Mouse (Mus musculus) spleen, postnatal 14 days (tissue): ENCODE measurements around the gene Zbtb38.

Experiments
- DNase-seq, 2 experiments: peaks; one replicate each; pipeline ENCODE4 v3.0.0; 2021 to 2022; ENCODE audit warnings: low spot score in 2 of 2

Gene Zbtb38

GRCm38 (mm10) chr9:96731961-96732511 is 20.6 kb downstream of the Zbtb38 start:
- DNase-seq: no peak

GRCm38 (mm10) chr9:96731039-96731895 is 21.4 kb downstream of the Zbtb38 start:
- no peak for DNase-seq

GRCm38 (mm10) chr9:96730311-96730625 is 22.4 kb downstream of the Zbtb38 start:
- no peak for DNase-seq

GRCm38 (mm10) chr9:96729537-96730310 is 22.9 kb downstream of the Zbtb38 start:
- DNase-seq: no peak

- no peak for DNase-seq
Observed at GRCm38 (mm10) chr9:96728338-96729162, 24.1 kb downstream of the Zbtb38 start.

- no peak for DNase-seq
Observed at GRCm38 (mm10) chr9:96727688-96728087, 24.9 kb downstream of the Zbtb38 start.

- no peak for DNase-seq
Observed at GRCm38 (mm10) chr9:96726336-96727131, 26.1 kb downstream of the Zbtb38 start.

- DNase-seq: no peak
Observed at GRCm38 (mm10) chr9:96725582-96726320, 26.9 kb downstream of the Zbtb38 start.

- DNase-seq: no peak
Observed at GRCm38 (mm10) chr9:96723650-96724049, 29.0 kb downstream of the Zbtb38 start.

- no peak for DNase-seq
Observed at GRCm38 (mm10) chr9:96721163-96721799, 31.4 kb downstream of the Zbtb38 start.

GRCm38 (mm10) chr9:96720510-96721162 is 32.0 kb downstream of the Zbtb38 start:
- DNase-seq: no peak

- DNase-seq: peak; percentile 45 to 56
Observed at GRCm38 (mm10) chr9:96719408-96720158, 33.0 kb downstream of the Zbtb38 start.

- no peak for DNase-seq
Observed at GRCm38 (mm10) chr9:96718888-96719287, 33.7 kb downstream of the Zbtb38 start.

- DNase-seq: no peak
Observed at GRCm38 (mm10) chr9:96718402-96718798, 34.2 kb downstream of the Zbtb38 start.

- no peak for DNase-seq
Observed at GRCm38 (mm10) chr9:96717698-96718401, 34.8 kb downstream of the Zbtb38 start.

- DNase-seq: no peak
Observed at GRCm38 (mm10) chr9:96716735-96717444, 35.7 kb downstream of the Zbtb38 start.

GRCm38 (mm10) chr9:96716136-96716535 is 36.5 kb downstream of the Zbtb38 start:
- DNase-seq: no peak
